Mouse (Mus musculus) testis, adult 2 months (tissue): Measurements from ENCODE around the gene Zbtb21. TPM values are rescaled to one million over a fixed set of nuclear protein-coding genes. Genes with fewer than 3 reads are reported as not detected.

Experiments
- H3K27ac ChIP-seq: fragments of 200-500 bp; 2 replicates; pipeline ENCODE4 v1.5.1; 2012; ENCODE audit warnings: low read depth, low read length; ENCODE audit not compliant: control insufficient read depth, insufficient read depth
- H3K27me3 ChIP-seq: fragments of 200-500 bp; 2 replicates; pipeline ENCODE4 v1.6.1; 2012; ENCODE audit warnings: mild to moderate bottlenecking, low read length, moderate library complexity; ENCODE audit not compliant: control insufficient read depth, insufficient read depth
- H3K36me3 ChIP-seq: fragments of 200-500 bp; 2 replicates; pipeline ENCODE4 v1.6.1; 2012; ENCODE audit warnings: mild to moderate bottlenecking, low read length; ENCODE audit not compliant: control insufficient read depth, insufficient read depth
- H3K4me1 ChIP-seq: fragments of 200-500 bp; 2 replicates; pipeline ENCODE4 v1.6.1; 2012; ENCODE audit warnings: low read length; ENCODE audit not compliant: control insufficient read depth, insufficient read depth
- H3K4me3 ChIP-seq: fragments of 200-500 bp; 2 replicates; pipeline ENCODE4 v1.5.1; 2012; ENCODE audit warnings: low read depth, mild to moderate bottlenecking, low read length, moderate library complexity, mixed read lengths; ENCODE audit not compliant: control insufficient read depth
- CTCF ChIP-seq: fragments of 200-500 bp; IDR thresholded peaks from 2 replicates; pipeline ENCODE4 v1.5.1; 2012; ENCODE audit warnings: low read depth, mild to moderate bottlenecking, inconsistent platforms, low read length, moderate library complexity; ENCODE audit not compliant: control insufficient read depth, insufficient read depth, insufficient replicate concordance
- POLR2A ChIP-seq: fragments of 200-500 bp; IDR thresholded peaks from 2 replicates; pipeline ENCODE4 v1.6.1; 2012; ENCODE audit warnings: low read depth, mild to moderate bottlenecking, inconsistent platforms, low read length, moderate library complexity; ENCODE audit not compliant: control insufficient read depth
- polyA plus RNA-seq: library from polyadenylated mRNA; depleted of rRNA; stranded (reverse); fragments of >200 nt; gene quantifications from 2 replicates; pipeline ENCODE4 v1.2.3, GENCODE M21; 2012

The Zbtb21 gene
- polyA plus RNA-seq, 1 experiment = 11.4 TPM

DNA sequence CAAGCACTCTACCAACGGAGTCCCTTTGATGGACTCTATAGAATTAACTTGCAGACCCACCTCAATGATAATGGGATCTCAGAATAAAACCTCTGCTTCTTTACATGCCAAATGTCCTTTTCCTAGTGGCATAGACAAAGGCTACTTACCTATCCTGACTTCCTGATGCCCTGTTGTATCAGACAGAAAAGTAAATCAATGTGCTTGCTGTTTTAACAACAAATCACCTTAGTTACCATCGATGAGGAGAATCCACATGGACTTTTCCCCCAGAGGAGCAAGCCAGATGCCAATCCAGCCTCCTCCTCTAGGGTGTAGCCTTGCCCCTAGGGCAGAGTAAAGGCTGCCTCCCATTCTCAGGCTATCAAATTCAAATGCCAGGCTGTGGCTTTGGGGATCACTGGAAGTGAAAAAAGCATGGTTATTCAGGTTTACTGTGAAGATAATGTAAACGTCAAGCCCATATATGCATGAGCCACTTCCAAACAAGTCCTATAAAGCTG is 21.9 kb downstream of the Zbtb21 start:
- Histone ChIP-seq H3K27me3 (no peaks in the 10 kb centered on the region), H3K4me1 (no peaks in the 10 kb centered on the region), H3K27ac (no peak overlapping the region), H3K36me3 (no peaks in the 10 kb centered on the region), H3K4me3 (no peak overlapping the region)
- TF ChIP-seq POLR2A (no peak), CTCF (no peak)

DNA sequence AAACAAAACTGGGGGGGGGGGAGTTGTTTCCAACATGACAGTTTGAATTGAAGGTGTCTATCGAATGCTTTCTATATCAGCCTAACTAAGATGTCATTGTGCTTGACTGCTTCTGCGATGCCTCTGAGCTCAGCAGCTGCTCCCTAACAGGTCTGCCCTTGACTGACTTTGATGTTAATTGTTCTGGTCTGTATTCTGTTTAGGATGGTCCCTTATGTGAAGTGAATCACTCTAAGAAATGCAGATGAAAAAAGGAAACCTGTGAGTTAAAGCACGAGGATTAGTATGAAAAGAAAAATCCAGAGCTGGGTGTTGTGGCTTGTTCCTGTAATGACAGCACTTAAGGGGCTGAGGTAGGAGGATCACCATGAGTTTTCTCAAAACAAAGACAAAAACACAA is 26.6 kb downstream of the Zbtb21 start:
- Histone ChIP-seq H3K36me3 (no peaks in the 10 kb centered on the region), H3K27ac (no peak overlapping the region), H3K4me1 (no peaks in the 10 kb centered on the region), H3K27me3 (no peaks in the 10 kb centered on the region), H3K4me3 (no peak overlapping the region)
- TF ChIP-seq POLR2A (no peak), CTCF (no peak)

GRCm38 (mm10) chr16:97930231-97930630 is 32.2 kb downstream of the Zbtb21 start:
- no peak for TF ChIP-seq CTCF
- no peak for TF ChIP-seq POLR2A
- H3K4me3 ChIP-seq = no peak overlapping the region
- H3K27me3 ChIP-seq = no peaks in the 10 kb centered on the region
- no peak overlapping the region for H3K27ac ChIP-seq
- no peaks in the 10 kb centered on the region for H3K4me1 ChIP-seq
- H3K36me3 ChIP-seq = no peaks in the 10 kb centered on the region

DNA sequence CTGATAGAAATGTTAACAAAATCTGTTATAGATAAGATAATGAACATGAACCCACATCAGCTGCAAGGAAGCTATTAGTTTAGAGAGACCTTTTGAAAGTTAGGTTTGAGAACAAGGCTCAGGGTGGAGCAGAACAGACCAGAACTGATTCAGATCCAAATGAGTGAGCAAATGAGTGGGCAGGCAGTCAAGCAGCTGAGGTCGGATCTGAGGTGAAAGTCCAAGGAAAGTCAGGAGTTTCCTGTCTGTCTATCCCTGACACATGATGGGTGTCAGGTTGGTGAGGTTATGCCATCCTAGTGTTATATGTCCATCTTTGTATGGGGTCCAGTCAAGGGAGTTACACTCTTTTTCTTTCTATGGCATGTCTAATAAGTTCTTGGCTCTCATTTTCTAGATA is 32.9 kb downstream of the Zbtb21 start:
- Histone ChIP-seq H3K4me1 (no peaks in the 10 kb centered on the region), H3K4me3 (no peak overlapping the region), H3K36me3 (no peaks in the 10 kb centered on the region), H3K27me3 (no peaks in the 10 kb centered on the region), H3K27ac (no peak overlapping the region)
- TF ChIP-seq POLR2A (no peak), CTCF (no peak)

DNA sequence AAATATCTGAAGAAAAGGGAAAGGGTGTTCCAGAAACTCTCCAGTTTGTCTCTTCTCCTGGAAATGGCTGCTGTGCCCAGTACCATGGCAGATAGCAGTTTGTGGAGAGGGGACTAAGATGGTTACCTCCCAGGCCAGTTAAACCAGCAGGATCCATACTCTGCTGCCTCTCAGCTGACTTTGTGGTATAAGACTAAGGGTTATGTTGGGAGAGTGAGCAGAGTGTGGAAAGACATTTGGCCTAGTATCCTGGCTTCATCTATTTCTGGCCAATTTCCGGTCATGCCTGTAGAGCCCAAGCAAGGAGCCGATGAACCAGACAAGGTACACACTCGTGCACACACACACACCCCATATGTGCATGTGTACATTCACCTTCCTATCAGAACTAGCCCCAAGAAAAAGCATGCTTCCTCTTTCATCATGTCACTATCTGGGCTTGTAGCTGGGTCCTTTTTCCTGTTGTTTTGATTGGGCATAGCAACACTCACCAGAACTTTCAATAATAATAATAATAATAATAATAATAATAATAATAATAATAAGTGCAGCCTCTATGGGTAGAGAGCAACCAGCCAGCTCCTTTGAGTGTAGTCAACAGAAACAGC is 35.0 kb downstream of the Zbtb21 start:
- Histone ChIP-seq H3K27ac (no peak overlapping the region), H3K27me3 (no peaks in the 10 kb centered on the region), H3K36me3 (no peaks in the 10 kb centered on the region), H3K4me1 (no peaks in the 10 kb centered on the region), H3K4me3 (no peak overlapping the region)
- TF ChIP-seq CTCF = no peak
- no peak for TF ChIP-seq POLR2A

DNA sequence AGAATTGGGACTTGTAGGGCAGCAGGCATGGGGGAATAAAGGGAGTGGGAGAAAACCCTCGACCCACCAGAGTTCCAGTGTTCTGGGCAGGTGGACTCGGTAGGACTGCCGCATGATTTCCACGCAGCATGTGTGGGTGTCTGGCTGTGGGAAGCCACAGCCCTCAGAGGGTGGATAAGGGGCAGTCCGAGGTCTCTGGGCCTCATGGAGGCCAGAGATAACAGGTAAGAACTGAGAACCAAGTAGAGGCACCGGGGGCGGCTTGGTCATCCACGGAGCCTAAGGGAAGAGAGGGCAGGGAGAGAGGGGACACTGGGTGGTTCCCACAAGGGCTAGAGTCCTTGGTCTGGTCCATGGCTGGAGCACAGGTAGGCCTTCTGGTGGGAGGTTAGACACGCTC is 36.0 kb downstream of the Zbtb21 start:
- Histone ChIP-seq H3K4me3 (no peak overlapping the region), H3K36me3 (no peaks in the 10 kb centered on the region), H3K27ac (no peak overlapping the region), H3K27me3 (no peaks in the 10 kb centered on the region), H3K4me1 (peaks cover 6% of the 10 kb centered on the region)
- TF ChIP-seq CTCF (no peak), POLR2A (no peak)

DNA sequence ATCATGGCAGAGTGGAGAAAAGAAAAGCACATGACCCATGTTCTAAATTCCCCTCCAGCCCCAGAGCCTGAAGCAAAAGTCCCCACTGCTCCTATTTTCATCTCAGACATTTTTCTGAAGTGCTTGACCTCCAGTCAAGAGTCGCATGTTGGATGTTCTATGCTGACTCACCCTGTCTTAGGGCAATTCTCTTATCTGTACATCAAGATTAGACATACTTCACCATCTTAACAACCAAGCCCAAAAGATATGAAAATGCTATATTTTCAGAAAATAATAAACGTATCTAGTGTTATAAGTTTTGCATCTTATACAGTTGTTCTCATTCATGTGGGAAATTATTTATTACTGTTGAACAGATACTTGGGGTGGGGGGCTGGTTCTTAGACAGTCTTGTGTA is 36.7 kb downstream of the Zbtb21 start:
- Histone ChIP-seq H3K36me3 (no peaks in the 10 kb centered on the region), H3K27me3 (no peaks in the 10 kb centered on the region), H3K4me3 (no peak overlapping the region), H3K4me1 (peaks cover 6% of the 10 kb centered on the region), H3K27ac (no peak overlapping the region)
- TF ChIP-seq CTCF (no peak), POLR2A (no peak)
